Mouse (Mus musculus) neural tube, embryonic 11.5 days (tissue): ENCODE measurements around the gene Nek9. TPM values are rescaled to one million over a fixed set of nuclear protein-coding genes. Genes with fewer than 3 reads are reported as not detected.

Experiments used
- ATAC-seq: fragments of 200-750 bp; cut with Nextera tagmentation; 2 replicates; pipeline ENCODE4 v1.8.0; 2017; ENCODE audit warnings: moderate number of reproducible peaks, mild to moderate bottlenecking, moderate TSS enrichment, moderate library complexity; ENCODE audit not compliant: insufficient read depth, low FRiP score, low TSS enrichment
- DNase-seq: peaks from one replicate; pipeline ENCODE4 v3.0.0-alpha.2; 2015; ENCODE audit warnings: low spot score
- H3K27ac ChIP-seq: fragments of 300-500 bp; sonication (generic); 2 replicates; pipeline ENCODE4 v1.5.1; 2014; ENCODE audit warnings: low read depth, mild to moderate bottlenecking, low read length
- H3K27me3 ChIP-seq: fragments of 300-500 bp; sonication (generic); 2 replicates; pipeline ENCODE4 v1.6.1; 2014; ENCODE audit warnings: mild to moderate bottlenecking, low read length, mixed read lengths; ENCODE audit not compliant: control insufficient read depth, insufficient read depth
- H3K36me3 ChIP-seq: fragments of 300-500 bp; sonication (generic); 2 replicates; pipeline ENCODE4 v1.6.1; 2014; ENCODE audit warnings: mild to moderate bottlenecking, low read length, moderate library complexity, mixed read lengths; ENCODE audit not compliant: control insufficient read depth, insufficient read depth
- H3K4me1 ChIP-seq: fragments of 300-500 bp; sonication (generic); 2 replicates; pipeline ENCODE4 v1.6.1; 2014; ENCODE audit warnings: low read length, mixed read lengths; ENCODE audit not compliant: control insufficient read depth, insufficient read depth
- H3K4me2 ChIP-seq: fragments of 300-500 bp; sonication (generic); 2 replicates; pipeline ENCODE4 v1.6.1; 2014; ENCODE audit warnings: low read depth, mild to moderate bottlenecking, moderate library complexity
- H3K4me3 ChIP-seq: fragments of 300-500 bp; sonication (generic); 2 replicates; pipeline ENCODE4 v1.5.1; 2014; ENCODE audit warnings: low read depth, low read length
- H3K9ac ChIP-seq: fragments of 300-500 bp; sonication (generic); 2 replicates; pipeline ENCODE4 v1.6.1; 2014; ENCODE audit warnings: mild to moderate bottlenecking, low read length
- H3K9me3 ChIP-seq: fragments of 300-500 bp; sonication (generic); 2 replicates; pipeline ENCODE4 v1.6.1; 2016; ENCODE audit warnings: low read length; ENCODE audit not compliant: control insufficient read depth
- WGBS: fragments of 180-500 bp; shearing (Covaris S2); extraction: QIAGEN DNeasy Blood & Tissue Kit; methylation state at CpG from one replicate; pipeline ENCODE4 v1.1.7; 2014; 5-methylcytosine and 5-hydroxymethylcytosine counted together
- polyA plus RNA-seq: library from polyadenylated mRNA; unstranded; fragments of >200 nt; fragmentation: Nextera tagmentation; extraction: Ambion mirVana; gene quantifications from 2 replicates; pipeline ENCODE4 v1.2.1, GENCODE M21; 2014

The Nek9 gene
- 13.7 and 15.3 TPM in 2 replicates for polyA plus RNA-seq

DNA sequence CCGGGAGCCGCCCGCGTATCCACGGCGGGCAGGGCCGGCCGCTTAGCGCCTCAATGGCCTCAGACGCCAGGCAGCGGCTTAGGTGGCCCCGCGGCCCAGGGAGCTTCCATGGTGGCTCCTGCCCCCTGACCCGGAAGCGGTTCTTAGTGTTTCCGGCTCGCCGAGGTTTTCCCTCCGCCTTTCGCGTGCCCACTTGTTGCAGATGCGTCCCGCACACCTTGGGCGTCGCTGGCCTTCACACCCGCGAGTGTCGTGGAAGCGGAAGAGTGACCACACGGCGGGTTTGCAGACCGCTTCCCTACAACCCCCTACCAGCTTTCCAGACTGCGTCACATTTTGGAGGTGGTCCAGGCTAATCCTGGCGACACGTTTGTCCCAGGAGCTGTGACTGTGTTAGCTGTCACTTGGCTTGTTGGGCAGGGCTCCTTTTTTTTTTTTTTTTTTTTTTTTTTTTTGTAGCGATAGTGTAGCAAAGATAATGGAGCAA lies at the start of gene Nek9:
TSS of gene Nek9 (minus strand) at position 120 of the 487 bp plus-strand sequence.
- WGBS: under 1% methylated on average over 36 of the region's 36 CpGs
- 0 out of 2 replicates have a peak, but pooled peaks cover 5% of the 10 kb centered on the region for H3K4me1 ChIP-seq
- no peaks in the 10 kb centered on the region for H3K9me3 ChIP-seq
- peak within 1 kb of the TSS; percentile 67 for H3K27ac ChIP-seq
- peak within 1 kb of the TSS; percentile 97 for H3K4me3 ChIP-seq
- peak within 1 kb of the TSS; percentile 98 for H3K9ac ChIP-seq
- ATAC-seq (peak; percentile 83), DNase-seq (peak; percentile 94)
- H3K27me3 ChIP-seq: no peaks in the 10 kb centered on the region
- peak within 1 kb of the TSS; percentile 72 for H3K4me2 ChIP-seq
- H3K36me3 ChIP-seq: no peaks in the 10 kb centered on the region

DNA sequence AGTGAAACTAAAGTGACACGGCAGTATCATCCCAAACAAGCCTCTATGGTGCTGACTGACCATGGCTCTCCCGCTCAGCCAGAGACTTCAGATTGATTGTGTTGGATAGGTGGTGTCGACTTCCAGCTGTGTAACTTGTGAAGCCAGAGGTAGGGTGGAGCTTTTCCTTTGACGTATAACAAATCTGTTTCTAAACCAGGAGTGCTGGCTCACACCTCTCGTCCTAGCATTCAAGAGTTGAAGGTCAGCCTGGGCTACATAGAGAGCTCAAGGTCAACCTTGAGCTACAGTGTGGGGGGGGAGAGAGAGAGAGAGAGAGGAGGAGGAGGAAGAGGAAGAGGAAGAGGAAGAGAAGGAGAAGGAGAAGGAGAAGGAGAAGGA lies 46.8 kb upstream of the Nek9 start:
- Histone ChIP-seq H3K4me1 (no peaks in the 10 kb centered on the region), H3K9ac (no peak overlapping the region), H3K36me3 (no peaks in the 10 kb centered on the region), H3K9me3 (no peaks in the 10 kb centered on the region), H3K27ac (no peak overlapping the region), H3K27me3 (no peaks in the 10 kb centered on the region), H3K4me3 (no peak overlapping the region), H3K4me2 (no peak overlapping the region)
- no peak for DNase-seq
- 61% methylated on average over 5 of the region's 5 CpGs for WGBS
- no peak for ATAC-seq

DNA sequence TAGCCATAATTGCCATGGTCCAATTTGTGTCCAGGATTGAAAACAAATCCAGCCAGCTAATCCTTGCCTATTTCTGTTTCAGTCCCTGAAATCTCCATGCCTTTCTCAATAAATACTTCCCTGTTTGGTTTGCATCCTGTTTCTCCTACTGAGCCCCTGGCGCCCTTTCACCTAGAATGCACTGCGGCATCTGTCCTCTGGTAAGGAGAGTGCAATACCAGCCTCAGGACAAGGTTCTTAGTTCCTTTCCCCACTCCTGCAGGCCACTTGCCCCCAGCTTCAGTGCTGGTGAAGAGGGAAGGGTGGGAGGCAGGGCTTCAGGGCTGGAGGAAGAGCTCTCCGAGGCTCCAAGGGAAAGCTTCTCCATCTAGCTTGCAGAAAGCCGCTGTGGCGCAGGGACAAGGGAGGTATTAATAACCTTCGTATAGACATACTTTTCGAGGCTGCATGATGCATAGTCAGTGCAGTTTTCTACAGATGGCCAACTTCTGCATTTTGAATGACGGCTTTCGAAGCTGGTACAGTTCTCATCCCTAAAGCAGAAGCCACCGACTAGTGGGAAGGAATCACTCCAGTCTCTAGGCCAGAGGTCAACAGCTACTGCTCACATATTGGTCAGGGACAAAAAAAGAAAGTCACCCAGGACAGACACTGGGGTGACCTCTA lies 46.3 kb upstream of the Nek9 start:
- Histone ChIP-seq H3K36me3 (no peaks in the 10 kb centered on the region), H3K4me1 (no peaks in the 10 kb centered on the region), H3K27ac (no peak overlapping the region), H3K4me3 (no peak overlapping the region), H3K27me3 (no peaks in the 10 kb centered on the region), H3K9me3 (no peaks in the 10 kb centered on the region), H3K9ac (no peak overlapping the region), H3K4me2 (no peak overlapping the region)
- 83% methylated on average over 10 of the region's 10 CpGs for WGBS
- DNase-seq: no peak
- ATAC-seq: no peak

DNA sequence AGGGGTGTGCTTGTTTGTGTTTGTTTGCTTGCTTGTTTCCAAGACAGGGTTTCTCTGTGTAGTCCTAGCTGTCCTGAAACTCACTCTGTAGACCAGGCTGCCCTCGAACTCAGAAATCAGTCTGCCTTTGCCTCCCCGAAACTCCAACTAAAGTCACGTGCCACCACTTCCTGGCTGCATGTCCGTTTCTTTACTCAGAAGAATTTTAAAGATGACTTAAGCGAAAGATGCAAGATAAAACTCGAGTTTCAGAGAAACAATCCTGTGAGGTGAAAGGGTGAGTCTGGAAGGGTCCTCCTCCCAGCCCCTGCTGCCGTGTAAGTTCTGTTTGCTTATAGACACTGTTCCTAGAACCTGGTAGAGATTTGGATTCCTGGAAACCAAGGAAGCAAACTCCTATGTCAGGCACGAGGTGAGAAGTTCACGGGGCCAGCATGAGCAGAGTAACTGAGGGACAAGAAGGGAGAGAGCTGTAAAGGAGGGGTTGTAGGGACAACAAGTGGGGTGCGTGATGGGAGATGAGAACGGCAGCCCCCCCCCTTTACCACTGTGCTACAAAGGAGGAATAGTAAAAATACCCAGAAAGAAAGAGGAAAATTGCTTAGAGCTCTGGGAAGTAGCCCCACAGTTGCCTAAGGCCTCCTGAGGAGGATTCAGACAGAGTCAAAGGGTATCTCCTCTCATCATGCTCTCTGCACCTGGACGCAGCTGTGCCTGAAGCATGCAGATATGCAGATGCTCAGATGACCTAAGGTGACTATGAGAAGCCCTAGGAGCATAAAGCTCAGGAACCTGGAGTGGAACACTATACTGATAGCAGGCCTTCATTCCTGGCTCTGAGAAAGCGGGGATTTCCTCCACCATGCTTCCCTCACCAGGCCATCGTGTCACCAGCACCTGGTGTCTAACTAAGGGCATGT lies 43.9 kb upstream of the Nek9 start:
- H3K36me3 ChIP-seq: no peaks in the 10 kb centered on the region
- no peak overlapping the region for H3K4me2 ChIP-seq
- DNase-seq (no peak), ATAC-seq (no peak)
- H3K27ac ChIP-seq: no peak overlapping the region
- 82% methylated on average over 14 of the region's 14 CpGs for WGBS
- no peaks in the 10 kb centered on the region for H3K4me1 ChIP-seq
- H3K27me3 ChIP-seq: no peaks in the 10 kb centered on the region
- H3K9ac ChIP-seq: no peak overlapping the region
- no peaks in the 10 kb centered on the region for H3K9me3 ChIP-seq
- no peak overlapping the region for H3K4me3 ChIP-seq

DNA sequence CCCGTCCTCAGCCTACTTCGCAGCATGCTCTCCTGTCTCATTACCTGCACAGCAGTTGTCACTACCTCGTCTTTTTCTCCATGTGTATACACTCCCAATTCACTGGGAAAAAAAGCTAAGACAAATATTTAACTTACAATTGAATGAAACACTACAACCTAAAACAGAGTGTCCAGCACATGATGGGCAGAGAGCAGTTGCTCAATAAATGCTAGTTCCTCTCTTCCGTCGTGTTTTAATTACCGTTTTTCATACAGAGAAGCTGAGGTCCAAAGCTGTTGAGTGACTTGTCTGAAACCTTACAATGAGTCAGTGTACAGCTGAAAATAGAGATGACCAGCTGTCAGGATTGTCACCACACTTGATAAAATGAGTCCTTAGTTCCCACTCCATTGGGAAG lies 42.4 kb upstream of the Nek9 start:
- no peak for DNase-seq
- Histone ChIP-seq H3K4me3 (no peak overlapping the region), H3K4me2 (no peak overlapping the region), H3K27me3 (no peaks in the 10 kb centered on the region), H3K36me3 (no peaks in the 10 kb centered on the region), H3K9ac (no peak overlapping the region), H3K9me3 (no peaks in the 10 kb centered on the region), H3K4me1 (no peaks in the 10 kb centered on the region), H3K27ac (no peak overlapping the region)
- no peak for ATAC-seq
- 91% methylated on average over 6 of the region's 6 CpGs for WGBS

DNA sequence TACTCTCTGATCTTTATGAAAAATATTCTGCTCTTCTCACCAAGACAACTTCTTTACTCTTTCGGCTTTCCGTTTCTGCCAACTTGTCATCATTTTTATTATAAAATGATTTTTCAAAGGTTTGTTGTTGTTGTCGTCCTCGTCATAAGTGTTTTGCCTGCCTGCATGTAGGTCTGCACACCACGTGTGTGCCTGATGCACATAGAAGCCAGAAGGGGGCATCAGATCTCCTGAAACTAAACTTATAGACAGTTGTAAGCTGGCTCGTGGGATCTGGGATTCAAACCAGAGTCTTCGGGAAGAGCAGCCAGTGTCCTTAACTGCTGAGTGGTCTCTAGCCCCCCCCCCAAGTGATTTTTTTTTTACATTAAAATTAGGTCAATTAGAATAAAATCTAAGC lies 41.8 kb upstream of the Nek9 start:
- no peaks in the 10 kb centered on the region for H3K4me1 ChIP-seq
- no peak overlapping the region for H3K4me2 ChIP-seq
- no peak overlapping the region for H3K27ac ChIP-seq
- DNase-seq (no peak), ATAC-seq (no peak)
- no peak overlapping the region for H3K4me3 ChIP-seq
- no peaks in the 10 kb centered on the region for H3K27me3 ChIP-seq
- no peaks in the 10 kb centered on the region for H3K36me3 ChIP-seq
- no peaks in the 10 kb centered on the region for H3K9me3 ChIP-seq
- WGBS: 72% methylated on average over 7 of the region's 7 CpGs
- H3K9ac ChIP-seq: no peak overlapping the region

DNA sequence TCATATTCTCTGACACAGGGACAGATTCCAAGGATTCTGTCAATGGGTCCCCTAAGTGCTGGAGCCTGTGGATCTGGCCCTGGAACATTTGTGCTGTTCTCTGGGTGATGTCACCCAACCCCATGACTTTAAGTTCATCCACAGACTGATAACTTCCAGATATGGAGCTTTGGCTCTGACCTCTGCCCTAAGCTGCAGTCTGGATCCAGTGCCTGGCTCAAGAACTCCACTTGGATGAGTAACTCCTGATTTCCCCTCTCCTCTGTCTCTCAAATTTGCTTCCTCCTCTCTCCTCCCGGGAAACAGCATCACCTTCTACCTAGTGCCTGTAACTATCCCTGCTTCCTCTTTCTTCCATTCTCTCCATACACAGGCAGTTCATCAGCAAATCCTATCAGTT lies 41.1 kb upstream of the Nek9 start:
- no peak overlapping the region for H3K4me3 ChIP-seq
- H3K4me2 ChIP-seq: no peak overlapping the region
- no peak for DNase-seq
- ATAC-seq: no peak
- 77% methylated on average over 1 of the region's 1 CpGs for WGBS
- no peaks in the 10 kb centered on the region for H3K4me1 ChIP-seq
- H3K27ac ChIP-seq: no peak overlapping the region
- H3K27me3 ChIP-seq: no peaks in the 10 kb centered on the region
- H3K9ac ChIP-seq: no peak overlapping the region
- no peaks in the 10 kb centered on the region for H3K36me3 ChIP-seq
- H3K9me3 ChIP-seq: no peaks in the 10 kb centered on the region

DNA sequence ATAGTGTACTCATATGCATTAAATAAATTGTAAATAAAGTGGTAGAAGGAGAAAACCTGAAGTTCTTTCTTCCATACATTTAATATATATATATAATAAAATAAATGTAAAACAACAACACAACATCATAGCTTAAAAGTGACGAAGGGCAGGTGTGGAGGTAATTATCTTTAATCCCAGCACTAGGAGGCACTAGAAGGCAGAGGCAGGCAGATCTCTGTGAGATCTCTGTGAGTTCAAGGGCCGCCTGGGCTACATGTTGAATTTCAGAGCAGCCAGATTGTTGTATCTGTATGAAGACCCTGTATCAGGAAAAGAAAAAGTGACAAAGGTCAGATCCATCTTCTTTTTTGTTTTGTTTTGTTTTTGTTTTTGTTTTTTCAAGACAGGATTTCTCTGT lies 39.1 kb upstream of the Nek9 start:
- Histone ChIP-seq H3K4me2 (no peak overlapping the region), H3K27me3 (no peaks in the 10 kb centered on the region), H3K4me1 (peaks cover 3% of the 10 kb centered on the region), H3K27ac (no peak overlapping the region), H3K36me3 (no peaks in the 10 kb centered on the region), H3K9ac (no peak overlapping the region), H3K9me3 (no peaks in the 10 kb centered on the region), H3K4me3 (no peak overlapping the region)
- ATAC-seq: no peak
- no peak for DNase-seq
- 80% methylated on average over 2 of the region's 2 CpGs for WGBS
